Mouse (Mus musculus): ENCODE data around the gene Atp4a. TPM values are rescaled to one million over a fixed set of nuclear protein-coding genes. Genes with fewer than 3 reads are reported as not detected.
A peak's percentile ranks its signal among the peaks of the same experiment; 100 is the strongest.
"Not testable (repeated sequence)": the region's sequence is repeated elsewhere in the genome, so short reads cannot be mapped to it uniquely, and the experiment has no call there.

The Atp4a gene
- total and polyA plus RNA-seq, 2 experiments from 2014 or later: 0.04 TPM; not detected in 1

GRCm38 (mm10) chr7:30729396-30730063, 17.5 kb downstream of the Atp4a start, which contains the start of gene Tmem147:
Gene Tmem147, minus strand, starts transcription at chr7:30729540.
- Histone ChIP-seq H3K36me3 (replicated peaks; ENCODE audit: control insufficient read depth, insufficient read depth, low read length) (peaks cover 36% of the 10 kb centered on the region), H3K27me3 (ENCODE audit: control insufficient read depth, insufficient read depth, low read length) (no peaks in the 10 kb centered on the region), H3K9me3 (replicated peaks; ENCODE audit: control insufficient read depth, low read length) (no peaks in the 10 kb centered on the region), H3K4me1 (ENCODE audit: control insufficient read depth, insufficient read depth) (peaks cover 14% of the 10 kb centered on the region), H3K27ac (ENCODE audit: low read depth) (peak within 1 kb of the TSS; percentile 84), H3K9ac (replicated peaks; ENCODE audit: low read depth, low read length) (peak within 1 kb of the TSS; percentile 85), H3K4me3 (ENCODE audit: low read depth, low read length) (peak within 1 kb of the TSS; percentile 88), H3K4me2 (ENCODE audit: low read depth, low read length) (peak within 1 kb of the TSS; percentile 97)
- under 1% methylated on average over 60 of the region's 60 CpGs for WGBS
- ATAC-seq (ENCODE audit: insufficient read depth, low read depth): peak; percentile 98
- no peak for TF ChIP-seq EP300 (IDR thresholded peaks at IDR 0.05; ENCODE audit: low read depth)
- peak; percentile 42 for TF ChIP-seq CTCF (IDR thresholded peaks at IDR 0.05; ENCODE audit: low read depth)
- DNase-seq (ENCODE audit: low spot score): peak; percentile 89

GRCm38 (mm10) chr7:30730064-30730722, 18.2 kb downstream of the Atp4a start:
- peaks cover 40% of the 10 kb centered on the region for H3K36me3 ChIP-seq (replicated peaks; ENCODE audit: control insufficient read depth, insufficient read depth, low read length)
- 28% methylated on average over 11 of the region's 22 CpGs for WGBS
- not testable (repeated sequence) for ATAC-seq (ENCODE audit: insufficient read depth, low read depth)

GRCm38 (mm10) chr7:30736211-30736610, 24.2 kb downstream of the Atp4a start:
- H3K4me1 ChIP-seq (ENCODE audit: control insufficient read depth, insufficient read depth): no peaks in the 10 kb centered on the region
- no peak overlapping the region for H3K4me2 ChIP-seq (ENCODE audit: low read depth, low read length)
- H3K9ac ChIP-seq (replicated peaks; ENCODE audit: low read depth, low read length): no peak overlapping the region
- TF ChIP-seq CTCF (IDR thresholded peaks at IDR 0.05; ENCODE audit: low read depth) (no peak), EP300 (IDR thresholded peaks at IDR 0.05; ENCODE audit: low read depth) (no peak)
- no peak overlapping the region for H3K27ac ChIP-seq (ENCODE audit: low read depth)
- no peak overlapping the region for H3K4me3 ChIP-seq (ENCODE audit: low read depth, low read length)
- H3K27me3 ChIP-seq (ENCODE audit: control insufficient read depth, insufficient read depth, low read length): no peaks in the 10 kb centered on the region
- no peak for DNase-seq (ENCODE audit: low spot score)
- no peak for ATAC-seq (ENCODE audit: insufficient read depth, low read depth)
- peaks cover 43% of the 10 kb centered on the region for H3K36me3 ChIP-seq (replicated peaks; ENCODE audit: control insufficient read depth, insufficient read depth, low read length)
- H3K9me3 ChIP-seq (replicated peaks; ENCODE audit: control insufficient read depth, low read length): no peaks in the 10 kb centered on the region; the same call in 1 of the 2 replicates
- 81% methylated on average over 3 of the region's 3 CpGs for WGBS

More at GRCm38 (mm10) chr7:30730064-30730722, 18.2 kb downstream of the Atp4a start:
- Histone ChIP-seq H3K9ac (replicated peaks; ENCODE audit: low read depth, low read length) (peak overlapping the region; percentile 85), H3K4me2 (ENCODE audit: low read depth, low read length) (peak overlapping the region; percentile 97), H3K4me3 (ENCODE audit: low read depth, low read length) (peak overlapping the region; percentile 88), H3K4me1 (ENCODE audit: control insufficient read depth, insufficient read depth) (peaks cover 14% of the 10 kb centered on the region), H3K27ac (ENCODE audit: low read depth) (peak overlapping the region; percentile 84)
- H3K27me3 ChIP-seq (ENCODE audit: control insufficient read depth, insufficient read depth, low read length); H3K9me3 ChIP-seq (replicated peaks; ENCODE audit: control insufficient read depth, low read length); DNase-seq (ENCODE audit: low spot score): not testable (repeated sequence)

- H3K9me3 ChIP-seq (replicated peaks; ENCODE audit: control insufficient read depth, low read length); H3K9ac ChIP-seq (replicated peaks; ENCODE audit: low read depth, low read length); DNase-seq (ENCODE audit: low spot score); H3K4me2 ChIP-seq (ENCODE audit: low read depth, low read length); H3K36me3 ChIP-seq (replicated peaks; ENCODE audit: control insufficient read depth, insufficient read depth, low read length); H3K27ac ChIP-seq (ENCODE audit: low read depth); H3K27me3 ChIP-seq (ENCODE audit: control insufficient read depth, insufficient read depth, low read length); H3K4me1 ChIP-seq (ENCODE audit: control insufficient read depth, insufficient read depth); H3K4me3 ChIP-seq (ENCODE audit: low read depth, low read length); ATAC-seq (ENCODE audit: insufficient read depth, low read depth): not testable (repeated sequence)
- 76% methylated on average over 2 of the region's 2 CpGs for WGBS
Measured at GRCm38 (mm10) chr7:30742570-30742969, 30.6 kb downstream of the Atp4a start.

- not testable (repeated sequence) for DNase-seq (ENCODE audit: low spot score); H3K9me3 ChIP-seq (replicated peaks; ENCODE audit: control insufficient read depth, low read length); H3K4me1 ChIP-seq (ENCODE audit: control insufficient read depth, insufficient read depth); H3K9ac ChIP-seq (replicated peaks; ENCODE audit: low read depth, low read length); H3K27me3 ChIP-seq (ENCODE audit: control insufficient read depth, insufficient read depth, low read length); H3K4me3 ChIP-seq (ENCODE audit: low read depth, low read length); H3K36me3 ChIP-seq (replicated peaks; ENCODE audit: control insufficient read depth, insufficient read depth, low read length); H3K4me2 ChIP-seq (ENCODE audit: low read depth, low read length)
- no CpG with 5 or more reads among the region's 4 CpGs for WGBS
- ATAC-seq (ENCODE audit: insufficient read depth, low read depth): peak; percentile 28; the same call in 1 of the 2 replicates
- H3K27ac ChIP-seq (ENCODE audit: low read depth): 0 out of 2 replicates have a peak within 1 kb of the TSS, but pooled peaks have one; percentile 34
Measured at GRCm38 (mm10) chr7:30743617-30744016, 31.6 kb downstream of the Atp4a start, which contains the start of gene Gapdhs. Gene Gapdhs, minus strand, starts transcription at chr7:30743681.
